Mouse (Mus musculus): ENCODE measurements around the gene Cacna1c. TPM values are rescaled to one million over a fixed set of nuclear protein-coding genes. Genes with fewer than 3 reads are reported as not detected.

Cacna1c gene
- total RNA-seq, 2 experiments from 2014 or later = 80.0 to 84.8 TPM

- intact Hi-C loops (cut with DNase I) = loop anchor here (10.0 kb wide), 1 partner anchor 143 kb away; no protein-coding TSS in a partner anchor
Measured at GRCm38 (mm10) chr6:118977443-118978271, 218.6 kb downstream of the Cacna1c start.

GRCm38 (mm10) chr6:118976617-118977016, 219.6 kb downstream of the Cacna1c start:
- intact Hi-C loops (cut with DNase I) = loop anchor here (10.0 kb wide), 1 partner anchor 142 kb away; no protein-coding TSS in a partner anchor
- no peak for DNase-seq

More at GRCm38 (mm10) chr6:118977443-118978271, 218.6 kb downstream of the Cacna1c start:
- DNase-seq = no peak

GRCm38 (mm10) chr6:118971844-118972531, 224.2 kb downstream of the Cacna1c start:
- intact Hi-C loops (cut with DNase I) = loop anchor here (10.0 kb wide), 1 partner anchor 137 kb away; no protein-coding TSS in a partner anchor
- DNase-seq = no peak

GRCm38 (mm10) chr6:118968776-118969175, 227.4 kb downstream of the Cacna1c start:
- intact Hi-C loops (cut with DNase I) = no loop called here
- no peak for DNase-seq

GRCm38 (mm10) chr6:118966904-118967303, 229.3 kb downstream of the Cacna1c start:
- intact Hi-C loops (cut with DNase I) = no loop called here
- peak; percentile 81 for DNase-seq

- intact Hi-C loops (cut with DNase I) = no loop called here
- no peak for DNase-seq
Measured at GRCm38 (mm10) chr6:118965577-118965976, 230.6 kb downstream of the Cacna1c start.

- no peak for DNase-seq
- intact Hi-C loops (cut with DNase I) = no loop called here
Measured at GRCm38 (mm10) chr6:118963806-118964205, 232.4 kb downstream of the Cacna1c start.

GRCm38 (mm10) chr6:118963283-118963682, 232.9 kb downstream of the Cacna1c start:
- DNase-seq = no peak
- intact Hi-C loops (cut with DNase I) = no loop called here

- DNase-seq = no peak
- intact Hi-C loops (cut with DNase I) = no loop called here
Measured at GRCm38 (mm10) chr6:118958529-118958928, 237.7 kb downstream of the Cacna1c start.

- intact Hi-C loops (cut with DNase I) = no loop called here
- no peak for DNase-seq
Measured at GRCm38 (mm10) chr6:118956234-118956633, 240.0 kb downstream of the Cacna1c start.

- intact Hi-C loops (cut with DNase I) = no loop called here
- DNase-seq = no peak
Measured at GRCm38 (mm10) chr6:118955777-118956176, 240.4 kb downstream of the Cacna1c start.

GRCm38 (mm10) chr6:118954988-118955554, 241.1 kb downstream of the Cacna1c start:
- no peak for DNase-seq
- intact Hi-C loops (cut with DNase I) = no loop called here

- peak; percentile 41 for DNase-seq
- intact Hi-C loops (cut with DNase I) = no loop called here
Measured at GRCm38 (mm10) chr6:118952377-118952776, 243.8 kb downstream of the Cacna1c start.

- intact Hi-C loops (cut with DNase I) = no loop called here
- no peak for DNase-seq
Measured at GRCm38 (mm10) chr6:118950190-118950589, 246.0 kb downstream of the Cacna1c start.

- intact Hi-C loops (cut with DNase I) = no loop called here
- DNase-seq = no peak
Measured at GRCm38 (mm10) chr6:118947286-118947685, 248.9 kb downstream of the Cacna1c start.

- DNase-seq = no peak
- intact Hi-C loops (cut with DNase I) = no loop called here
Measured at GRCm38 (mm10) chr6:118946660-118947059, 249.6 kb downstream of the Cacna1c start.

- DNase-seq = no peak
- intact Hi-C loops (cut with DNase I) = no loop called here
Measured at GRCm38 (mm10) chr6:118944093-118944492, 252.1 kb downstream of the Cacna1c start.

- DNase-seq = no peak
- intact Hi-C loops (cut with DNase I) = no loop called here
Measured at GRCm38 (mm10) chr6:118941816-118942215, 254.4 kb downstream of the Cacna1c start.

GRCm38 (mm10) chr6:118941036-118941435, 255.2 kb downstream of the Cacna1c start:
- no peak for DNase-seq
- intact Hi-C loops (cut with DNase I) = no loop called here

GRCm38 (mm10) chr6:118939626-118940025, 256.6 kb downstream of the Cacna1c start:
- DNase-seq = no peak
- intact Hi-C loops (cut with DNase I) = no loop called here

GRCm38 (mm10) chr6:118938386-118939096, 257.7 kb downstream of the Cacna1c start:
- peak; percentile 56 for DNase-seq
- intact Hi-C loops (cut with DNase I) = no loop called here
